Mouse (Mus musculus) bone marrow macrophage, adult 2 months (primary cell): ENCODE data around the gene Xdh.

ENCODE experiments used
- CTCF ChIP-seq: IDR thresholded peaks from 2 replicates; pipeline ENCODE4 v1.5.1; 2012; ENCODE audit warnings: low read depth, mild to moderate bottlenecking, low read length, moderate library complexity
- POLR2A ChIP-seq: IDR thresholded peaks from 2 replicates; pipeline ENCODE4 v1.6.1; 2012; ENCODE audit warnings: mild to moderate bottlenecking, low read depth, low read length, borderline replicate concordance

- TF ChIP-seq CTCF, result no peak
- no peak for TF ChIP-seq POLR2A
Observed at GRCm38 (mm10) chr17:73995907-73996645, 46.1 kb upstream of the Xdh start.
